Mouse (Mus musculus) ovary, adult 18-20 months (tissue): ENCODE measurements around the gene Ptprh.
A peak's percentile ranks its signal among the peaks of the same experiment; 100 is the strongest.

Experiments
- DNase-seq: peaks from one replicate; pipeline ENCODE4 v3.0.0; 2022; ENCODE audit warnings: low spot score, mixed read lengths

Gene Ptprh

DNA sequence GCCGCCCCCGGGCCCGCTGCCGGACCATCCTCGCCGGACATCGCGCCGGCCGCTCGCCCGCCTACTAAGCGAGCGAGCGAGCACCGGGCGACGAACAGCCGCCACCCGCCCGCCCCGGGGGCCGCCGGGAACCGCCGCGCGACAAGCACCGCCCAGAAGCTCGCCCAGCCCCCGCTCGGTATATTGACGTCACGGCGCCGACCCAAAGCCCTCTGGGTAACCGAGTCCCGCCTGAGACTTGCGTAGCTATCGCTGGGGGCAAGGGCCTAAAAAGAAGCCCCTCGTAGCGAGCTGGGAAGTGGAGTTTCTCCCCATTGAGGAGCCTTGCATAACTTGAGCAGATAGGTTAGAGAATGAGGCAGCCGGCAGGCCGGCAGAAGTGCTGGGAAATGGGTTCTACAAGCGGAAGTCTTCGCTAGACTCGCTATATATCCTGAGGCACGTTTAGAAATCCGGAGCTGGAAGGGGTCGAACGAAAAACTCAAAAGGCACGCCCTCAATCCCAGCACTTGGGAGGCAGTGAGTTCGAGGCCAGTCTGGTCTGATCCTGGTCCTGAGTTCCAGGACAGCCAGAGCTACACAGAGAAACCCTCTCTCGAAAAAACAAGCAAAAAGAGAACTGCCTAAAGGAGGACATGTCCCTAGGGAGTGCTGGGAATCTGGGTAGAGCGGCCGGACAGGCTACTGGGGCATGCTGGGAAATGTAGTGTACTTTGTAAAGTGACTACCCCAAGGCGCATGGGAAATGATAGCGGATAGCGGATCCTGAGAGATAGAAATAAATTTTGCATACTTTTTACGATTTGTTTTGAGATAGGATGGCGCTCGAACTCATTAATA is 102.1 kb downstream of the Ptprh start, which contains the start of gene Ppp1r12c:
Gene Ppp1r12c, minus strand, starts transcription at position 123 of the 840 bp plus-strand sequence.
- DNase-seq: peak; percentile 89

DNA sequence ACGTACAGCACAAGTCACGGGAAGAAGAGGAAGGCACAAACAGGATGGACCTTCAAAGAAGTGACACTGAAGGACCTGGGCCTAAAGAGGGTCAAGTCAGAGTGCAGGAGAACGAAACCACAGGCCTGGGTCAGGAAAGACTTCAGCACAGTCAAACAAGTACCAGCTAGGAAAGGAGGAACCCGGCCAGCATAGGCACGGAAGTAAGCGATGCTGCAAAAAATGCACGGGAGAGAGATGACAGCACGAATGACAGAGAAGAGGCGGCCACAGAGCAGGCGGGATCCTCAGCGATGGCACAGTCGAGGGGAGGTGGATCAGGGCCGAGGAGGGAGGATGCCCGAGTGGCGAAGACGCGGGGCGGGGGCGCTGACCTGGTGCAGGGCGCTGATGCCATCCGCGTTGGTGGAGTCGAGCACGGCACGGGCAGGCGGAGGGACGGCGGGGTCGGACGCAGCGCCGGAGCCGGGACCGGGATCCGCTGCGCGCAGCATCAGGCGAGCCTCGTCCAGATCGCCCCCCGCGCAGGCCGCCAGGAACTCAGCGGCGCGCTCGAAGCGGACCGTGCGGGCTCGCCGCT is 102.9 kb downstream of the Ptprh start:
- DNase-seq: no peak

DNA sequence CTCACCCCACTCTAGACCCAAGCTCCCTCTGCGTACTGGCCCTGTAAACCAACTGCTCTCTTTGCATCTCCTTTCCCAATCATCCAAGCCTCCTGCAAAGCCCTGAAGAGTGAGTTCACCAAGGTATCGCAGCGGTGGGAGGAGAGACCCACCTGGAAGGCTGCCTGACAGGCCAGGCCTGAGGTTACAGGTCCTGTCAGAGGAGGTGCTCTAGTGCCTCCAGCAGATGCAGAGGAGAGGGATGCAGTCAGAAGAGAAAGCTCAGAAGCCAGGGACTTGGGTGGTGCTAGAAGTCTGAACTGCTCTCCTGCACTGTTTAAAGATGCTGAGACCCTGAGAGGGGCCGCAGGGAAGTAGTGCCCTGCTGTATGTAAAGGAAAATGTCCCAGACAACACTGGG is 104.8 kb downstream of the Ptprh start:
- DNase-seq: no peak
